Mouse (Mus musculus) gastrocnemius, adult 8-10 months (tissue): Measurements from ENCODE around the gene Olfr1411. TPM values are rescaled to one million over a fixed set of nuclear protein-coding genes. Genes with fewer than 3 reads are reported as not detected.

ENCODE experiments used
- DNase-seq, 2 experiments: peaks; one replicate each; pipeline ENCODE4 v3.0.0; 2022; ENCODE audit warnings: low spot score in 2 of 2
- total RNA-seq, 4 experiments: library from RNA; stranded (reverse); gene quantifications; 2 replicates each; pipeline ENCODE4 v1.2.4; 2022

Olfr1411 gene
- not detected for total RNA-seq

GRCm38 (mm10) chr1:92594111-92594510 lies at the start of gene Olfr1411:
Olfr1411 (plus strand) TSS chr1:92594411.
- DNase-seq = no peak

- DNase-seq = no peak
Measured at GRCm38 (mm10) chr1:92545929-92546328, 48.3 kb upstream of the Olfr1411 start.

GRCm38 (mm10) chr1:92571022-92571421 lies 23.2 kb upstream of the Olfr1411 start, which contains the start of gene Olfr1413:
Olfr1413 (plus strand) TSS chr1:92571322.
- DNase-seq = no peak

GRCm38 (mm10) chr1:92585479-92585878 lies 8.7 kb upstream of the Olfr1411 start, which contains the start of gene Olfr1412:
Olfr1412 (plus strand) TSS chr1:92585779.
- DNase-seq = no peak

- DNase-seq = no peak
Measured at GRCm38 (mm10) chr1:92596019-92596418, 1.8 kb downstream of the Olfr1411 start.

- no peak for DNase-seq
Measured at GRCm38 (mm10) chr1:92605482-92605881, 11.3 kb downstream of the Olfr1411 start, which contains the start of gene Olfr1410. Olfr1410 (plus strand) TSS chr1:92605782.

- no peak for DNase-seq
Measured at GRCm38 (mm10) chr1:92607711-92608110, 13.5 kb downstream of the Olfr1411 start.

GRCm38 (mm10) chr1:92611008-92611407 lies 16.8 kb downstream of the Olfr1411 start:
- DNase-seq = peak in 1 of 2 experiments; percentile 6

- DNase-seq = no peak
Measured at GRCm38 (mm10) chr1:92613175-92613574, 19.0 kb downstream of the Olfr1411 start.

GRCm38 (mm10) chr1:92614516-92614915 lies 20.3 kb downstream of the Olfr1411 start:
- no peak for DNase-seq

GRCm38 (mm10) chr1:92616046-92616445 lies 21.8 kb downstream of the Olfr1411 start:
- DNase-seq = no peak

- DNase-seq = no peak
Measured at GRCm38 (mm10) chr1:92617488-92617887, 23.3 kb downstream of the Olfr1411 start, which contains the start of gene Olfr12. Olfr12 (plus strand) TSS chr1:92617788.

- no peak for DNase-seq
Measured at GRCm38 (mm10) chr1:92618360-92618759, 24.1 kb downstream of the Olfr1411 start.

- DNase-seq = no peak
Measured at GRCm38 (mm10) chr1:92628227-92628626, 34.0 kb downstream of the Olfr1411 start.

GRCm38 (mm10) chr1:92632196-92632595 lies 38.0 kb downstream of the Olfr1411 start:
- DNase-seq = no peak

GRCm38 (mm10) chr1:92632948-92633347 lies 38.7 kb downstream of the Olfr1411 start:
- DNase-seq = no peak

- DNase-seq = no peak
Measured at GRCm38 (mm10) chr1:92633726-92634125, 39.5 kb downstream of the Olfr1411 start.

- no peak for DNase-seq
Measured at GRCm38 (mm10) chr1:92634569-92634968, 40.4 kb downstream of the Olfr1411 start.

GRCm38 (mm10) chr1:92634976-92635599 lies 40.9 kb downstream of the Olfr1411 start:
- no peak for DNase-seq

GRCm38 (mm10) chr1:92636015-92636414 lies 41.8 kb downstream of the Olfr1411 start:
- DNase-seq = no peak

- DNase-seq = no peak
Measured at GRCm38 (mm10) chr1:92636676-92637075, 42.5 kb downstream of the Olfr1411 start.

GRCm38 (mm10) chr1:92637501-92638172 lies 43.4 kb downstream of the Olfr1411 start:
- no peak for DNase-seq

- no peak for DNase-seq
Measured at GRCm38 (mm10) chr1:92638181-92638580, 44.0 kb downstream of the Olfr1411 start.
